Mouse (Mus musculus) monocyte, adult 2 months (primary cell): ENCODE data around the gene Ube2v1.
"Not testable (repeated sequence)": the region's sequence is repeated elsewhere in the genome, so short reads cannot be mapped to it uniquely, and the experiment has no call there.

ENCODE experiments used
- DNase-seq, 2 experiments: peaks; one replicate each; pipeline ENCODE4 v3.0.0; 2022; ENCODE audit warnings: low spot score in 2 of 2, low read depth in 1 of 2

Ube2v1 gene

DNA sequence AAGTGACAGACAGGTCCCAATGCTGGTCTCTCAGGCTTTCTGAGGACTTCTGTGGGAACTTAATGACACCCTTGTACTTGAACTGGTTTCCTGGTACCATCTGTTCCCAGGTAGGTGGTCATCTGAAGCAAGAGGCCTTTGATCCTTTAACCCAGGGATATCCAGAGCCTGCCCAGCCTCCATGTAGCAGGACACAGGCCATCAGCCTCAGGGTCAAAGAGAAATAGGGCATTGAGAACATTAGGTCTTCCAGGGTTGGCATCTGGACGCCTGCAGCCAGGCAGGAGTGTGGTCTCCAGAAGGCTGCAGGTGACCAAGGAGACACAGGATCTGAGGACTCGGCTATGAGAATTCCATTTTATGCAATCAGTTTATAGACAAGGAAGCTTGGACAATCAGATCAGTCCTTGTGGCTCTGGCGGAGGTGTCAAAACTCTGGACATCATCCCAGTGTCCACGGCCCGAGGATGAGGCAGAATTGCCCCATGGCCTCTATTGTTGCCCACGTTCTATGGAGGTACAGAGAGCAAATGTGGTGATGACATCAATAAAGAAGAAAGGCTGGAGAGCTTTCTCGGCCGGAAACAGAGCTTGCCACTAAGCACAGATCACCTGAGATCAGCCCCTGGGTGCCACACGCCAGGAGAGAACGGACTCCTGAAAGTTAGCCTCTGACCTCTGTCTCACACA, 23.2 kb upstream of the Ube2v1 start:
- no peak for DNase-seq

DNA sequence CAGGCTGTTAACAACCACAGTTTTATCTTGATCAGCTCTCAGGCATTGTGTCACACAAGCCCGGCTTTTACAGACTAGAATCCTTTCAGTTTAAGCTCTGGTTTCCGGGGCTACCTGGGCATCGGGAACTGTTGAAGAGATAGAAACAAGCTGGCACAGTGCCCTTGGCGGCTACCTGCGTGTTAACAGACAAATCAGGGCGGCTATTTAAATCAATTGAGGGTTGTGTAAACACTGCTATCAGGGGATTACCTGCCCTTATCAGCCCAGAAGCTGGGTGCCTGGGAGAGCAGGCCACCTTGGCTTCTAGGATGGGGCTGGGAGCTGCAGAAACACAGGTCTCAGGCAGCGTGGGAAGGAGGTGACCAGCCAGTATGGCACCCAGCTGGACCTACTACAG, 20.8 kb upstream of the Ube2v1 start:
- DNase-seq = no peak

DNA sequence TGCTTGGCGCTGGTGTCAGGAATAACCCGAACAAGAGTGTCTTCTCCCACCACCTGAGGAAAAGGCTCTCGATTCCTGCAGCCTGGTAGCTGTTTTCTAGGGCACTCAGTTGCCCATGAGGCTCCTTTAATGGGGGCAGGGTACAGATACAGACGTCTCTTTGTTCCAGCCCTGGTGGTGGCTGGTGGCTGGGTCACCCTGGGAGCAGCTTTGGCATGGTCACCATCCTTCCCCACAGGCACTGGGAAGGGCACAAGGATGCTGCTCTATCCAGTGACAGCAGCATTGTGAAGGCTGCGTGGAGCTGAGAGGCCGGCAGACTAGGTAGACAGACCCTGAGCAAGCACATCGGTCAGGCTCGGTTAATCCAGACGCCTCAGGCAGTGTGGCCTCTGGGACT, 19.7 kb upstream of the Ube2v1 start:
- DNase-seq = no peak

DNA sequence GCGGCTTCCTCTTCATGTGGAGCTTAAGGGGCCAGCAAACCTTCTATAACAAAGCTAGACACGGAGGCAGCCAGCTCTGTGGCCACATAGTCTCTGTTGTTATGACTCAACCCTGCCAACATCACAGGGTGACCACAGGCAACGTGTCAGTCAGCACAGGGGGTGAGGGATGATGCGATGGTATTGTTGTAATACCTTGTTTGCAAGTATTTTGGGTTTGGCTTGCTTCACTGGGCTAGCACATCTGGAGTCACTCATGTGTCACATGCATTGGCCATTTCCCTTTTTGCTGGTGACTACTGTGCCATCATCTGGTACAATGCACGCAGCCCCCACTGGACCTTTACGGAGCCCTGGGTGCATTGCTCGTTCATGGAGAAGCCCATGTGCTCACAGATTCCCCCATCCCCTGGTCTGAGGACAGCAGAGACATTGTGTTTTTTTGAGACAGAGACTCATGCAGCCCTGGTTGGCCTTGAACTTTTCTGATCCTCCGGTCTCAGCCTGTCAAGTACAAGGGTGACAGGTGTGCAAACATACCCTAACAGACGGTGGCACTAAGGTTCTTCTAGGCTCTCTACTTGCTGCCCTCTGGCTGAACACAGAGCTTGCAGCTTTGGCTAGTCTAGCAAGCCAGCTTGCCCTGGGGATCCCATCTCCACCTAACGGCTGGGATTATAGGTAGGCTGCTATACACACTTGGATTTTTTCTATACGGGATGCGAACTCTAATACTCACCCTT, 17.6 kb upstream of the Ube2v1 start:
- DNase-seq = peak; percentile 62 to 64

DNA sequence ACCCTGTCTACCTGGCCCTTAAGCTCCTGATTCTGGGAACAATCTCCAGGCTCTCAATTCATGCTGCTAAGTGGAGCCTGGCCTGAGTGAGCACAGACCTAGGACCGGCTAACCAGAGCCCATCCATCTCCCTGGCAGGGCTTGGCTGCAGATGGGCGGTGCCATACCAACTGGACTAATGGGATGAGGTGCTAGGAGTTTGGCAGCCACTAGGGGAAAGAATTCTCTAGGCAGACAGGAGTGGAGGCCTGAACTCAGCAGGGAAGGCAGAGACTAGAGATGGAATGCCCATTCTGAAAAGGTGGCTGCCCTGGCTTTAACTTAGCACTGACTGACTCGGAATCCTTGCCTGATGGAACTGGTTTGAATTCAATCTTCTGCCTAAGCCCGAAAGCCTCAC, 14.5 kb upstream of the Ube2v1 start:
- DNase-seq = no peak

DNA sequence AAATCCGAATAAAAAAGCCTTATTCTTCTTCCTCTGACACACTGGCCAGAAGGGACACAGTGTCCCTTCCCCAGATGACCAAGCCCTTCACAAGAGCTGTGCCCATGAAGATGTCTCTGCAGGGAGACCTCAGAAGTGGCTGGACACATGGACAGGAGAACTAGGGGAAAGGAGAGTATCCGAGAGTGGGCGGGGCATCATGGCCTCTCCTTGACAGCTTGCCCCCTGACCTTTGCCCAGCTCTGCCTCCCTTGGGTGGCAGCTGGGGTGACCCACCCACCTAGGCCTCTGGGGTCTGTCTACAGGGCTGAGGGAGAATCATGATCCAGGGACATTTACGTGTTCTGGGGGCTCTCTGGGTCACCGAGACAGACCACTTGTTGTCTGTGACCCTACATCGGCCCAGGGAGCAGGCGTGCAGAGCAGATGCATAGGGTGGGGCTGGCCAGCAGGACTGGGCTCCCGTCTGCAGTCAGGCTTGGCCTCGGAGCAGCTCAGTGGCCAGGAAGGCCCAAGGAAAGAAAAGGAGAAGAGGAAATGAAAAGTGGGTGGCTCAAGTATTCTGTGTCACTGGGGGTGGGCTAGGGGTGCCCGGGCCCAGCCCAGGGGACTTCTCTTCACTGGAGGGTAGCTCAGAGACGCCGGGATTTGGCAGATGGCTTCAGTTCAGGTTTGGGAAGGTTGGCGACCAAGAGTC, 11.6 kb upstream of the Ube2v1 start:
- DNase-seq = not testable (repeated sequence)

DNA sequence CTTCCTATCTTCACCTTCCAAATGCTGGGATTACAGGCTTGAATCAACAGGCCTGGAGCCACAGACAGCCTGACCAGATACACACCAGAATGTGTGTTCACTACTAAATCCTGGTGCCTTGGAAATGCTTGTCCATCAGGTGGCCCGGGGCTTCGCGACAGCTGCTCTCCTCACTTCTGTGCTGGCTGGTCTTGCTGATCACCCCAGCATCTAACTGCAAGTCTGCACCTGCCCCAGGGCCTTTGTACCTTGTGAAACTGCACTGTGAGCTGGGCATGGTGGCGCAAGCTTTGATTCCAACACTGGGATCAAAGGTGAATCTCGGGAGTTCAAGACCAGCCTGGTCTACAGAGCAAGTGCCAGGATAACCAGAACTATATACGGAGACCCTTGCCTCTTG, 10.3 kb upstream of the Ube2v1 start:
- no peak for DNase-seq

DNA sequence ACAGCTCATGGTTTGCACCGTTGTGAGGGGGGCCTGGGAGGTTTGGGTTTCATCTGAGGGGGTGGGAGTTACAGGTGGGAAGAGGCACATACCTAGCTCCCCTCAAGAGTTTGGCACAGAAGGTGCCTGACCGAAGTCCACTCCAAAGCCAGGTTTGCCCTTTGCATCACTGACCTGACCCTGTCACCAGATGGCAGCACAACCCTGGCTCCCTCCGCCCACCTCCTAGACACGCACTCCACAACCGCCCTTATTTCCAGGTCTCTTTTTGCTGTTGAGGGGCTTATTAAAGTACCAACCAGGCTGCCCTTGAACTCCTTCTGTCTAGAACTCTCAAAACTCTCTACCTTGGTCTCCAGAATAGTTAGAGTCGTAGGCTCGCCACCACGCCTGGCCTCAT, 9.4 kb upstream of the Ube2v1 start:
- DNase-seq = peak in 1 of 2 experiments; percentile 57

DNA sequence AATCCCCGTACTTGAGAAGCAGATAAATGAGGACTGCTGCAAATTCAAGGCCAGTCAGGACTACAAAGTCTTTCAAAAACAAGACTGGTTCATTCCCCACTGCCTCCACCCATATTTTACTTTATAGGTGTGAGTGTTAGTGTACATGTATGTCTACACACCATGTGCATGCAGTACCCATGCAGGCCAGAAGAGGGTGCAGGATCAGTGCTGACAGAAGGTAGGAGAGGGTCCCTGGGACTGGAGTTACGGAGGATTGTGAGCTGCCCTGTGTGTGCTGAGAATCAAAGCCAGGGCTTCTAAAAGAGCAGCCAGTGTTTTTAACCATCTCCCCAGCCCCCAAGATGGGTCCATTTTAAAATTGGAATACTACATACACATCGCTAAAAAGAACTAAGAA, 8.4 kb upstream of the Ube2v1 start:
- DNase-seq = no peak

DNA sequence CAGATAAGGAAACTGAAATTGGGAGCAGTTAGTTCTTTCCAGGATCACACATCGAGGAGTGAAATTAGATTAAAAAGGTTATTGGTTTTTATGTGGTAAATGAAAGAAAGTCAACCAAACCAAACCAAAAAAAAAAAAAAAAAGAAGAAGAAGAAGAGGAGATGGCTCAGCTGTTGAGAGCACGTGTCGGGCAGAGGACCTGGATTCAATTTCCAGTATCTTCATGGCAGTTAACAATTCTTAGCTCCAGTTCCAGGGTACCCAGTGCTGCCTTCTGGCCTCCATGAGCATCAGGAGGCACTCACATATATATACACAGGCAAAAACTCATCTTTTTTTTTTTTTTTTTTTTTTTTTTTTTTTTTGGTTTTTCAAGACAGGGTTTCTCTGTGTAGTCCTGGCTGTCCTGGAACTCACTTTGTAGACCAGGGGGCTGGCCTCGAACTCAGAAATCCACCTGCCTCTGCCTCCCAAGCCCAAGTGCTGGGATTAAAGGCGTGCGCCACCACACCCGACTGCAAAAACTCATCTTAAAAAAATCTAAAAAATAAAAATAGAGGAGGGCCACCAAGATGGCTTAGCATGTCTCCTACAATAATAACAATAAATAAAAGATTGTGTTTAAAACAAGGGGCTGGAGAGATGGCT, 3.1 kb upstream of the Ube2v1 start:
- no peak for DNase-seq

DNA sequence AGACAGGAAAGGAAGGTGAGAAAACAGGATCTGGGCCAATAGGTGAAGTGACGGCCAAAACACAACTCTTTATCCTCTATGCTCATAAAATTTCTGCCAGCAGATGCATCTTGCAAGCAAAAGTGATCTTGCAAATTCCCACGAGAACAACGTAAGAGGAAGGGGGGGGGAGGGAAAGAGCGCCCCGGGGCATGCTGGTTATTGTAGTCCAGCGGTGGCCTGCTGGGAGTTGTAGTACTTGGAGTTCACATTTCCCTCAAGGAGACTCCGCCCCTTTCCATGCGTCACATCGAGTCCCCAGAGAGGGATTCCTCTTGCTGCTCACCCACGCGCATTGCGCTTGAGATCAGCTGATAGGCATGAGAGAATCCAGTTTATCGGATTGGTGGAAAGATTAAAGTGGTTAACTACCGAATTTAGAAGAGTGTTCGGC, 2.5 kb upstream of the Ube2v1 start:
- DNase-seq = peak; percentile 87 to 90

DNA sequence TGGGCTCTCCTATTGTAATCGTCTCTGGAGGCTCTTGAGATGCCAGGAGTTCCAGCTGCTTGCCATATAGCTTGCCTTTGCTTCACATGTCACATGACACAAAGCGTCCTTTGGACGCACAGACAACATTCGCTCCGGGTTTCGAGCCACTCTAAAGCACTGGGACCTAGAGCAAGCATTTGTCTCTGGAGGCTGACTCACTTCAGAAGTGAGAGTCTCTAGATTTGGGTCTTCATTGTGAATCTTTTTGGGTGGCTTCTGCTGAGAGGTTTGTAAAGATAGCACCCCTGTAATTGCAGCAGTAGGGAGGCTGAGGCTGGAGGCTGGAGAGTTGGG, 1.6 kb upstream of the Ube2v1 start:
- no peak for DNase-seq

DNA sequence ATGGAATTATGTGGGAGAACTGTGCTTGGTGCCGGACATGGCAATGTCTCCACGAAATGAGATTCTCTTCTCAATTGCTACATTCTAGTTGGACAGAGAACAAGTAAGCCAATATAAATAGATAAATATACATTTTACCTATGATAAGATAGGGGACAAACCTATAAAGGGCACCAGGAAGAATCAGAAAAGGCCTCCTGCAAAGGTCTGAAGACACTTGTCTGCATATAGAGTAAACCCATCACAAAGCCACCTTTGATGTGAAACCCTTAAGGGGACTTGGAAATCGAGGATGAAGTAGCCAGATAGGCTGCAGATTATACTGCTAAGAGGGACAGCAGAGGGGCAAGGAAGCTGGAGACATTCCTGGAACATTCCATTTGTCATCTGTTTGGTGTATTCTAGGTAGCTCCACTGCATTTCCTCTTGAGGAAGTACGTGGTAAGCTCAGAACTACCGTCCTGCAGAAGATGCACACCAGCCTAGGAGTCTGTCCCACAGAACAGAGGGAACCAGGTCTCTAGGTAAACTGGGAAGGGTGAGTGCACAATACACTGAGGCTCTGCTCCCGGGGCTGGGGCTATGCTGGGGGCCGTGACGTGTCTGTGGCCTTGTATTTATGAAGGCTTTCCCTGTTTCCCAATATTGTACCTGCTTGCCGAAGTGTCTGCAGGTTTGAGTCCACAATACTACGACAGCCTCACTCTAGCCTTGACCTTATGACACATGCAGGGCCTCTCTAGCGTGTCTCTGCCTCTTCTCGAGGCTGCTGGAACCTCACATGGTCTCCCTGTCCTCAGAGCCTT, 1.0 kb upstream of the Ube2v1 start:
- DNase-seq = no peak

DNA sequence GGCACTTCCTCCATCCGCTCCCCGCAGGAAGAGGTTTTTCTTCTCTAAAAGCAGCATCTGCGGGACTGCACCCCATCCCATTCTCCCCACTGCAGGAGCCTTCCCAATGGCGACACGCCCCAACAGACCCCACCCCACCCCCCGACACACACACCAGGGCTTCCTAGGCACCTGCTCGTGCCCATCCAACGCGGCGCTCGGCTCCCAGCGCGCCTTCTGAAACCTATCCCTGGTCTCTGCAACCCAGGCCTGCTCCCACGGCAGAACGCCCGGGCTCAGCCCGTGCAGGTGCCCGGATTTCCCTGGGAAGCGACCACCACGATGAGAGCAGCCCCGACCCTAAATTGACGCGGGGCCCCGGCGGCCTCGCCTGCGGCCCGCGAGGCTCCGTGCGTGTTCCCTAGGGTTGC, 709 bp downstream of the Ube2v1 start:
- no peak for DNase-seq

DNA sequence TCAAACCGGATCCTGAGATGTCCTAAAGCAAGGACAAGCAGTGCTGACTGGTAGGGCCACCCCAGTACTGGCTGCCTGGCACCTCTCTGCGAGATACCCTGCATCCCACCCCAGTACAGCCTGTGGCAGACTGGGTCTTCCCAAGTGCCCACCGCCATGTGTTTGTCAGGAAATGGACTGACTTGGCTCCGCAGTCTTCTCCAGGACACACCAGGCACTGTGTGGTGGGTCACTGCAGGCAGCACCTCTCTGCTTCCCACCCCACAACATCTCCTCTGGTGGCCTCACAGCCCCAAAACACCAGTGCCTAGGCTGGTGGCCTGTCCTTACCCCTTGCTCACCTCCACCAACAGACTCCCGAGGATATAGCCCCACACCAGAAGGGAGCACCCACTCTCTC, 1.5 kb downstream of the Ube2v1 start:
- DNase-seq = no peak

DNA sequence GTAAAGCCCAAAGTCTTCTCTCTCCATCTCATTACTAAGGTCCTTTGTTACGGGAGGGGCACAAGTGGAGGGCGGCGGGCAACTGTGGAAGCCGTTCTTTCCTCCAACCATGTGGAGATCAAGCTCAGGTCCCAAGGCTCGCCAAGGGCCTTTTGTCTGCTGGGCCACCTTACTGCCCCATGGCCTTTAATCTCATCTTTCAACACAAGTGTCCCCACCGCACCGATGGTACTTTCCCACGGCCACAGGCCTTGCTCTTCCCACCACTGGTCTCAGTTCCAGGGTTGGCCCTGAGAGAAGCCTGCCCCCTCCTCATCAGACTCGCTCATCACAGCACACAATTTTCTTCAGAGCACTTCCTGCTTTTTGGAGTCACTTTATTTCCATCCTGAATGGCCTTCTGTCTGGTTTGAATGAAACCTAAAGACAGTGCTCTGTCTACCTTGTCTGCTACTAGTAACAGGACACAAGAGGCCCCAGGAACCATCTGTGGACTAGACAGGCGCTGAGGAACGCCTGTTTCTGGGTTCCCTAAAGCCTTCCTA, 2.2 kb downstream of the Ube2v1 start:
- DNase-seq = no peak

DNA sequence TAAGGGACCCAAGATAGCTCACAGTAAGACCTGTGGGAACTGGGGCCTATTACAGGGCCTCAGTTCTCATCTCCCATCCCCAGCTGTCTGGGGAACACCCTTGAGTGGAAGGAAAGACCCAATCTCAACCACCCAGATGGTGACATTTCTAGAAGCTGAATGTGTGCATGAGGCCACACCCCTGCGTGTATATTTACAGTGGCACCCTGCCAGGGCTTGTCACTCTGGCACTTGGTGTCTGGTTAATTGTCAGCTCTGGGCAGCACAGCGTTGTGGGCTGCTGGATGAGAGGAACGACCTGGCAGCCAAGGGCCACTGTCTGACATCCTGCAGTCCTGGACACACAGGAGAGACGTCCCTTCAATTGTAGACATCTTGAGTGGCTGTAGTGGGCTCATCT, 3.0 kb downstream of the Ube2v1 start:
- DNase-seq = no peak

DNA sequence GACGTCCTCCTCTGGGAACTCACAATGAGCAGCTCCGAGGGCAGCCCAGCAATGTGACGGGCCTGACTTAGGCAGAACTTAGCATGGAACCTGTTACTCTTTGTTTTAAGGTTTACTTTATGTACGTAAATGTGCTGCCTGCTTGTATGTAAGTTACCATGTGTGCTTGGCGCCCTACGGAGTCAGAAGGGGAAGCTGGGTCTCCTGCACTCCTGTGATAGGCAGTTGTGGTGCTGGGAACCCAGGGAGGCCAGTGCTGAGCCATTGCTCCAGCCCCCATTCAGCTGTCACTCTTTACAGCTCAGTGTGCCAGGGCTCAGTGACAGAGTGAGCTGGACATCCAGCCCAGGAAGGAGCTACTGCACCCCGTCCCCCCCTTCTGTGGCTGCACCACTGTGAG, 4.9 kb downstream of the Ube2v1 start:
- DNase-seq = no peak

DNA sequence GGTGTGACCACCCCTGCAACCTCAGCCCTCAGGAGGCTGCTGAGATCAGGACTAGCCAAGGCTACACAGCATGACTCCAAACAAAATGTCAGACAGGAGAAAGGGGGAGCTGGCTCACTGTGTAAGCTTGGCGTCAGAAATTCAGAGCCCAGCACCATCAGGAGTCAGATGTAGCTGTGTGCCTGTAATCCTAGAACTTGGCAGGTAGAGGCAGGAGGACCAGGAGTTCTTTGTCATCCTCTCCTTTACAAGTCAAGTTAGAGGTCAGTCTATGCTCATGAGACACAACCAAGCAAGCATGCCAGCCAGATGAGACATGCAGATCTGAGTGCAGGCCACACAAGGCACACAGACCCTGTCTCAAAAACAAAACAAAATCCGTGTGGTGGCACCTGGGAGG, 6.2 kb downstream of the Ube2v1 start:
- no peak for DNase-seq

DNA sequence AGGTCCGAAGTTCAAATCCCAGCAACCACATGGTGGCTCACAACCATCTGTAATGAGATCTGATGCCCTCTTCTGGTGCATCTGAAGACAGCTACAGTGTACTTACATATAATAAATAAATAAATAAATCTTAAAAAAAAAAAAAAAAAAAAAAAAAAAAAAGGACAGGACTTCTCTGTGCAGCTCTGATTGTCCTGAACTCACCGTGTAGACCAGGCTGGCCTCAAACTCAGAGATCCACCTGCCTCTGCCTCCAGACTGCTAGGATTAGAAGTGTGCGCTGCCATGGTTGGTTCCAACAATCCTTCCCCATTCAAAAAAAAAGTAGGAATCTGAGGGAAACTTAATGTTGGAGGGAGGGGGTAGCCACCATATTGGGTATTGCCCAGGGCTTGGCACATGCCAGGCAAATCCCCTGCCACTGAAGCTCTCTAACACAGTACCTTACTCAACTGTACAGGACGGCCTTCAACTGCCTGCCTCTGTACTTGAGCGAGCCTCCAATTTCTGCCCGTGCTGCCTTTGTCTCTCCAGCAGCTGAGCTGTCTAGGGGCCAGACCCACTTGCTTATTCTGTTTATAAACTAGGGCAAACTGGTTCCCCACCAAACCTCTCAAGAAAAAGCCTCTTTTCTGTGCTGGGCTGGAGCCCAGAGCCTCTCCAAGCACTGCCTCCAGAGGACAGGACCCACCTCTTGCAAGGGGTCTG, 7.4 kb downstream of the Ube2v1 start:
- DNase-seq = no peak
